Mouse (Mus musculus) fat pad, adult 2 months (tissue): Measurements from ENCODE around the gene Rps6ka6.

ENCODE experiments used
- DNase-seq: peaks from one replicate; pipeline ENCODE4 v3.0.0-alpha.2; 2011; ENCODE audit warnings: low read depth, low spot score; ENCODE audit errors: extremely low read depth

Rps6ka6 gene

DNA sequence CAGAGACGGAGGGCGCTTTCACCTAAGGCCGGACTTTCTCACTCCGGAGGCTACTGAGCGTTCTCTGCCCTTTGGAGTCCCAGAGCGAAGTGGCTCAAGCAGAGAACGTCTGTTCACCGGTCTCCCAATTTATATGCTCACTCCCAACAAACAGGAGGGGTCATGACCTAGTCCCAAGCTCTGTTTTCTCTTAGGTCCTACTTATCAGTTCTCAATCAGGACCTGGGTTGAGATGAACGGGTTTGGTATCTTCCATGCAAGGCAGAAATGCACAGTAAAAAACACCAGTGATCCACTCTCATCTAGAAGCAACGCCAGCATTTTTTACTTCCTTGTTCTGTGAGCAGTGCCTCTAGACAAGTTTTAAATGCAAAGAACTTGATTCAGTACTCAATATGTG, at the start of gene Rps6ka6:
Gene Rps6ka6, minus strand, starts transcription at position 101 of the 400 bp plus-strand sequence.
- no peak for DNase-seq

DNA sequence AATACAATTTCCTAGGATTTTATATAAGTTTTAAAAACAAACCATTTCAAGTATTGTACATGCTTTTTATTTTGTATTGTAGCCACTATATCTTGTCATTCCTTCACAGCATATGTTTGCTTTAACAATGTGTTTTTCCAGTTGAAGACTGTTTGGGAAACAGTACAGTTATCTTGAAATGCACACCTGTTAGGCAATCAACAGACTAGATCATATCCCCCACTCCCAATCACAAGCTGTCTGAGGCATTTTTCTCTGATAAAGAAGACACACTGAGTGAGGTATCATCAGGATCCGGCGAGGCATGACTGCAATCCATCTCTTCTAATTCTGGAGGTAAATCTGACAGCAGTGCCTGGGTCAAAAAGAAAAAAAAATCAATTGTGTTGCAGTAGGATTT, 39.3 kb upstream of the Rps6ka6 start:
- DNase-seq: no peak

- DNase-seq: no peak
Measured at GRCm38 (mm10) chrX:111518206-111518605, 19.6 kb downstream of the Rps6ka6 start.

DNA sequence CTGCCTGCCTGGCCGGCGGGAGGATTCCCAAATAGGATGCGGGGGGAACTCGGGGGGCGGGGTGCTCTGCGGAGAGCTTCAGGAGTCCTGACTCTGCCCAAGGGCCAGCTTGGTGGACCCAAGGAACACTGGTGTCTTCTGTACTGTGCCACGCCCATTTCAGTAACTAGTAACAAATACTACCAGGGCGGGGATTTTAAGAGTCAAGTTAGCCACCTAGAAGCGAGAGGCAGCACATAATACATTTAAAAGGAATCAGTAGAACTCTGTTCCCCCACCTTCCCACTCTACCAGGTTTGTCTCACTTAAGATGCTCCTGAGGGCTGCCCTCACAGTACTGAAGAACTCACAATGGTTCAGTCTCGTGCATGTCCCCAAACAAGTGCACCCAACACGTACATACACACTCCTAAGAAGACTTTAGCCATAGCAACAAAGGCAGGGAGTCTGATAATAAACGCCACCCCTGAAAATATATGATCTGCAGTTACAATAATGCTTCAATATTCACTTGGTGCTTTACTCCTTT, 74.1 kb downstream of the Rps6ka6 start:
- no peak for DNase-seq

- DNase-seq: no peak
Measured at GRCm38 (mm10) chrX:111462833-111463564, 74.8 kb downstream of the Rps6ka6 start.

GRCm38 (mm10) chrX:111462495-111462832, 75.3 kb downstream of the Rps6ka6 start:
- no peak for DNase-seq

DNA sequence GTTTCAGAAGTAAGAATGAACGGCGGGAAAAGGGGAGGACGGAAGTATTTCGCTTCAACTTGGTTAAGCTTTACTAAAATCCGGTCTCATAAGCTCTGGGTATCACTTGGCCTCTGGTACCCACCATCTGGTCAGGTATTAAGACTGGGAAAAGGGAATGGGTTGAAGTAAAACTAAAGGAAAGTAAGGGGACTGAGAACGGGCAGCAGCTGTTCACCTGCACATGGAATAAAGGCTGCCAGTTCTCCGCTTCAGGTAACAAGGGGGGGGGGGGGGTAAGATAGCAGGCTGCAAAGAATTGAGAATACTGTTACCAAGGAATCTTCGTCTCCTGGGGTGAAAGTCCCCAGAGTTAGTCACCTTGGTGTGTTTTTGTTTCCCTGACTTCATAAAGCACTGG, 75.7 kb downstream of the Rps6ka6 start:
- no peak for DNase-seq

DNA sequence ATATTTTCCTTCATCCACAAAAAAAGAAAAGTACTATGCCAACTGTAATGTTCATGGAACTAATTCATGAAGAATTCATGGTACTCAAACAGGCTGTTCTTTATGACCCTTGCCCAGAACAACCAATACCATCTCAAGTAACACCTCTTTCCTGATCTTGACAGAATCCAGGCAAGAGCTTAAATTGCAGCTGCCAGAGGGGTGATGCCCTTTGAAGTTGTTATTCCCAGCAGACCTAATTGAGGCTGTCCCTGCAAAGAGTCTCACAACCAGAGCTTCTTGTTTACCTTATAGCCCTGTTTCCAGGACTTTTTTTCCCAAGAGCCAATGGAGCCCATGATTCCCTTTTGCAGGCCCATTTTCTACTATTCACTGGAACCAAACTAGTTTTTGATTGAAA, 77.6 kb downstream of the Rps6ka6 start:
- DNase-seq: no peak

DNA sequence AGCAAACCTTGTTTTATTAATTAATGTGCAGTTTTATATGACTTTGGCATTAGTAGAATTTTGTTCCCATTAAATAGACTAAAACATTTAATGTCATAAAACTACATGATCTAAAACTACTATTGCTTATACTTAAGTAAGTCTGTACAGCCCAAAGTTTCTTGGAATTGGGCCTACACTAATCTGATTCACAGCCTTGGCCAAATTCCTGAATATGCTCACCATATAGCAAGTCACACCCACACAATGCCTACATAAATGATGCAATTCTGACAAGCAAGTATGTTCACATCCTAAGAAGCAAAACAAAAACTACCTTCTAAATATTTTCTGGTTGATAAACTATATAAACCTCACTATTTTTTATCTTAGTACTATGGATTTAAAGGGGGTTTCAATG, 101.2 kb downstream of the Rps6ka6 start:
- DNase-seq: peak; percentile 59

DNA sequence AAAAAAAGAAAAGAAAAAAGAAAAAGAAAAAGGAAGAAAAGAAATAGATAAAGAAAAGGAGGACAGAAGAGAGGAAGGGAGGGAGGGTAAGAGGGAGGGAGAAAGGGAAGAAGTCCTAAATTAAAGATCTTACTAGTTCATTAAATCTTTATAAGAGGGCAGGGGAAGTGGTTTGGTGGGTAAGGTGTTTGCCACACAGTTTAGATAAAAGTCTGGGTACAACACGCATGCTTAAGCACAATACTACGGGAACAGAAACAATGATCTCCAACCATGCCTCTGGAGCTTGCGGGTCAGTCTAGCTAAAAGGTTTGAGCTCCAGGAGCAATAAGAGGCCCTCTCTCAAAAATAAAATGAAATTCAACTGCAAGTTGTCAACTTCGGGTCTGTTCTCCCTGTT, 123.0 kb downstream of the Rps6ka6 start:
- no peak for DNase-seq

- no peak for DNase-seq
Measured at GRCm38 (mm10) chrX:111404816-111405215, 132.9 kb downstream of the Rps6ka6 start.

GRCm38 (mm10) chrX:111377020-111377419, 160.7 kb downstream of the Rps6ka6 start:
- no peak for DNase-seq

DNA sequence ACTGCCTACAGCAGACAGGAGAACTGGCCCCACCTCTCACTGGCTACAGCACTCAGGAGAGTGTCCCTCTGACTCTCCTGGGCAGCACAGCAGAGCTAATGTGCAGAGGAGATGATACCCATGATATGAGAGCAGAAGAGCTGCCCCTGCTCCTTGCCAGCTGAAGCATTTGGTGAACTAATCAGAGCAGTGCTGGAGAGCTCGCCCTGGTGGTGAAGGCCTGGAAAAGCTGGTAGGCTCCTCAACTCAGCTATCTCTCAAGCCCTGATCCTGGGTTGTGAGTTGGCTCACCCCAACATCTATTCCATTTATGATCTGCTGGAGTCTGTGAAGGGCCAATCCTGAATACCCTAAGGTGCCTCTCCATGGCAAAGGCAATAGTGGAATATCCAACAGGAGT, 163.6 kb downstream of the Rps6ka6 start:
- no peak for DNase-seq
